Mouse (Mus musculus) spleen, adult 2 months (tissue): ENCODE results near the gene Sat2. TPM values are rescaled to one million over a fixed set of nuclear protein-coding genes. Genes with fewer than 3 reads are reported as not detected.

Experiments
- DNase-seq, 2 experiments: peaks; one replicate each; pipeline versions ENCODE4 v3.0.0 to v3.0.0-alpha.2; 2012 to 2021; ENCODE audit warnings: low spot score in 2 of 2, low read depth in 1 of 2
- H3K27ac ChIP-seq: fragments of 200-500 bp; 2 replicates; pipeline ENCODE4 v1.5.1; 2012; ENCODE audit warnings: low read length, inconsistent platforms; ENCODE audit not compliant: insufficient read depth
- H3K27me3 ChIP-seq: fragments of 200-500 bp; 2 replicates; pipeline ENCODE4 v1.6.1; 2012; ENCODE audit warnings: mild to moderate bottlenecking, moderate library complexity, low read length, inconsistent platforms; ENCODE audit not compliant: control insufficient read depth, insufficient read depth
- H3K36me3 ChIP-seq: fragments of 200-500 bp; 2 replicates; pipeline ENCODE4 v1.6.1; 2012; ENCODE audit warnings: mild to moderate bottlenecking, low read length, inconsistent platforms; ENCODE audit not compliant: control insufficient read depth, insufficient read depth
- H3K4me1 ChIP-seq: fragments of 200-500 bp; 2 replicates; pipeline ENCODE4 v1.6.1; 2011; ENCODE audit warnings: inconsistent platforms; ENCODE audit not compliant: control insufficient read depth, insufficient read depth, insufficient read length
- H3K4me3 ChIP-seq: fragments of 200-500 bp; 2 replicates; pipeline ENCODE4 v1.5.1; 2011; ENCODE audit warnings: mild to moderate bottlenecking, inconsistent platforms; ENCODE audit not compliant: insufficient read depth, insufficient read length; ENCODE audit errors: extremely low read depth
- CTCF ChIP-seq: fragments of 200-500 bp; IDR thresholded peaks from 2 replicates; pipeline ENCODE4 v1.5.1; 2011; ENCODE audit warnings: mild to moderate bottlenecking, inconsistent platforms; ENCODE audit not compliant: insufficient read depth, insufficient read length, insufficient replicate concordance; ENCODE audit errors: extremely low read depth
- POLR2A ChIP-seq: fragments of 200-500 bp; IDR thresholded peaks from 2 replicates; pipeline ENCODE4 v1.6.1; 2011; ENCODE audit warnings: low read depth, low read length, inconsistent platforms
- WGBS: fragments of 180-500 bp; shearing (Covaris S2); methylation state at CpG from one replicate; pipeline ENCODE4 v1.1.7; 2018; 5-methylcytosine and 5-hydroxymethylcytosine counted together
- polyA plus RNA-seq: library from polyadenylated mRNA; depleted of rRNA; stranded (reverse); fragments of >200 nt; gene quantifications from 2 replicates; pipeline ENCODE4 v1.2.3, GENCODE M21; 2012

The Sat2 gene
- polyA plus RNA-seq, 1 experiment, result 1.1 TPM

DNA sequence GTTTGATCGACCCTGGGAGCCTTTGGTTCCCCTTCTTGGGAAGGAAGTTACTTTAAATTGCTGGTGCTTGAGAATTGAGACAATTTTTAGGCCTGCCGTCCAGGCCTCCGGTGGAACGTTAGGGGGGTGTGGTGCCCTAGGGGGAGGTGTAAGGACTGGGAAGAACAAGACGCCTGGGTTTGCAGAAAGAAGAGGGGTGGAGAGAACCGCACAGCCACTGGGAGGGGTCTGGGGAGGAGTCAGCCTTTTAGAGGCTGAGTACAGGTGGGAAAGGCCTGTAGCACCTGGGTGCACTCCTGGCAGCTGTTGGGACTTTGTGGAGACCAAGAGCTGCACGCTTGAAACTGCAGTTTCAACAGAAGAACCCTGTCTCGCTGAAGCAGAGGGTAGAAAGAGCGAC, 32.9 kb downstream of the Sat2 start:
- Histone ChIP-seq H3K27me3 (no peaks in the 10 kb centered on the region), H3K4me1 (no peaks in the 10 kb centered on the region), H3K36me3 (peaks cover 45% of the 10 kb centered on the region), H3K27ac (0 out of 2 replicates have a peak overlapping the region, but pooled peaks have one; percentile 9), H3K4me3 (no peak overlapping the region)
- TF ChIP-seq CTCF (no peak), POLR2A (no peak)
- no peak for DNase-seq
- 53% methylated on average over 9 of the region's 9 CpGs for WGBS

DNA sequence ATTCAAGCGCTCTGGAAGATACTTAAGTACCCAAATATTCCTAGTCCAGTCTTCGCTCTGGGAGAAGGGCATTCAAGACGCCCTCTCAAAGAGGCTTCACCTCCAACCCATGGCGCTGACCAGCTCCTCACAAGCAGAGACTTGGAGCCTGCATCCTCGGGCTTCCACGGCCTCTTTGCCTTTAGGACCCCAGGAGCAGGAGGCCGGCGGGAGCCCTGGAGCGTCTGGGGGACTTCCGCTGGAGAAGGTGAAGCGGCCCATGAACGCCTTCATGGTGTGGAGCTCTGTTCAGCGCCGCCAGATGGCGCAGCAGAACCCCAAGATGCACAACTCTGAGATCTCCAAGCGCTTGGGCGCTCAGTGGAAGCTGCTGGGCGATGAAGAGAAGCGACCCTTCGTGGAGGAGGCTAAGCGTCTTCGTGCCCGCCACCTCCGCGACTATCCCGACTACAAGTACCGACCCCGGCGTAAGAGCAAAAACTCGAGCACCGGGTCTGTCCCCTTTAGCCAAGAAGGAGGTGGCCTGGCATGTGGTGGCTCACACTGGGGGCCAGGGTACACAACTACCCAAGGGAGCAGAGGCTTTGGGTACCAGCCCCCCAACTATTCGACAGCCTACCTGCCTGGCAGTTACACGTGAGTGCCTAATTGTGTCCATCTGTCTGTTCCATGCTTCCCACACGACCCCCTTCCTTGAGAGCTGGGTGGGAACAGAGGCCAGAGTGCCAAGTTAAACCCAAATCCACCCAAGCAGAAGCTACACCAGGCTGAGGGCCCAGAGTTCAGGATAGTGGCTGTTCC, 33.6 kb downstream of the Sat2 start, which contains the start of gene Sox15:
Gene Sox15, plus strand, starts transcription at position 51 of the 801 bp plus-strand sequence.
- Histone ChIP-seq H3K4me3 (no peak within 1 kb of the TSS), H3K27me3 (no peaks in the 10 kb centered on the region), H3K4me1 (no peaks in the 10 kb centered on the region), H3K36me3 (peaks cover 40% of the 10 kb centered on the region), H3K27ac (0 out of 2 replicates have a peak within 1 kb of the TSS, but pooled peaks have one; percentile 9)
- no peak for DNase-seq
- 58% methylated on average over 34 of the region's 34 CpGs for WGBS
- TF ChIP-seq POLR2A (no peak), CTCF (peak; percentile 47; the same call in 1 of the 2 replicates)

DNA sequence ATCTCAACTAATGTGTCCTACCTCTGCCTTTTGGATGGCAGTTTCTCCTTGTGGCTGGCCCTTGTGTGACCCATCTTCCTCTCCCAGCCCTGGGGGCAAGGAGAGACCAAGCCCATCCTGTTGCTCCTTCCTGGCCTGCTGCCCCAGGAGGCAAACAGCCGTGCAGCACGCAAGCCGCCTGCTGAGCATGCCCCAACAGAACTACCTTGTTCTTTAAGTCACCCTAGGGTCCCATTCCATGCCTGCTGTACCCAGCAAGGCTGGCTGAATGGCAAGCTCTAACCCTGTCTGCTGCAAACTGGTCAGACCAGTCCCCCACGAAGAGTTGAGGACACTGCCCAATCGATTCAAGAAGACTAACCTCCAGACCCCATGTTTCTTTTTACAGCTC, 34.2 kb downstream of the Sat2 start:
- no peak overlapping the region for H3K27ac ChIP-seq
- H3K4me1 ChIP-seq, result no peaks in the 10 kb centered on the region
- peaks cover 35% of the 10 kb centered on the region for H3K36me3 ChIP-seq
- WGBS, result 89% methylated on average over 5 of the region's 5 CpGs
- no peak overlapping the region for H3K4me3 ChIP-seq
- DNase-seq, result no peak
- H3K27me3 ChIP-seq, result no peaks in the 10 kb centered on the region
- TF ChIP-seq POLR2A (no peak), CTCF (no peak)

DNA sequence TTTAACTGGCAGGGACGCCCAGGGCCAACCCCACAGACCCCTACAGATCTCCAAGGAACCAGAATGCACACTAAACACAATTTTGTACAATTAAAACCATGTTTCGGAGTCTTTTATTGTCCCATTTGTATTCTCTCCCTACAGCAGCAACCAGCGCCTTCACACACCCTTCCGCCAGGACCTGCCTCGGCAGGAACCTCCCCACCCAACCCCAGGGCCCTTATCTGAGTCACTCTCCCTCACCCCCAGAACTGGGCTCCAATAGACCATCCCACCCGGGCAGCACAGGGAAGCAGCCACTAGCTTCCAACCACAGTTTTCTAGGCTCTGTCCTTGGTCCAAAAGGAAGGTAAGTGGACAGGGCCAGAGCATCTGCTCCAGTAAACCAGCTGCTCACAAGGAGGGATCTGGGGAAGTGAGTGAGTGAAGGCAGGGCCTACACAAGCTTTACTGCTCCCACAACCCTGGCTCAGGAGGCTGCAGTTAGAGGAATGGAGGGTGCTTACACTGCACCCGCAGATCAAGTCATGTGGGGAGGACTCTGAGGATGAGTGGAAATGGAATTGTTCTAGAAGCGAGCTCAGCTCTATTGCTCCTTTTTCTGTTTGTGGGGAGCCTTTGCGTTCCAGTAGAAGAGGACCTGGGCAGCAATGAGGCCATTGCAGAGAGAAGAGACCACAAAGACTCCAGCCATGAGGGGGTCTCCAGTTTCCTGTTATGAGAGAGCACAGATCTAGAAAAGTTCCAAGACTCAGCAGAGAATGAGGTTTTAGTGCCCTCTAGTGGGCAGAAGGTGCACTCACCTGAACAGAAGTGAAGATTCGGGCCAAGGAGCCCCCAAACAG, 35.0 kb downstream of the Sat2 start:
- DNase-seq, result no peak
- Histone ChIP-seq H3K36me3 (peaks cover 29% of the 10 kb centered on the region), H3K27me3 (no peaks in the 10 kb centered on the region), H3K4me1 (no peaks in the 10 kb centered on the region), H3K4me3 (no peak overlapping the region), H3K27ac (no peak overlapping the region)
- 71% methylated on average over 10 of the region's 10 CpGs for WGBS
- TF ChIP-seq CTCF (peak; percentile 62; the same call in 1 of the 2 replicates), POLR2A (no peak)

DNA sequence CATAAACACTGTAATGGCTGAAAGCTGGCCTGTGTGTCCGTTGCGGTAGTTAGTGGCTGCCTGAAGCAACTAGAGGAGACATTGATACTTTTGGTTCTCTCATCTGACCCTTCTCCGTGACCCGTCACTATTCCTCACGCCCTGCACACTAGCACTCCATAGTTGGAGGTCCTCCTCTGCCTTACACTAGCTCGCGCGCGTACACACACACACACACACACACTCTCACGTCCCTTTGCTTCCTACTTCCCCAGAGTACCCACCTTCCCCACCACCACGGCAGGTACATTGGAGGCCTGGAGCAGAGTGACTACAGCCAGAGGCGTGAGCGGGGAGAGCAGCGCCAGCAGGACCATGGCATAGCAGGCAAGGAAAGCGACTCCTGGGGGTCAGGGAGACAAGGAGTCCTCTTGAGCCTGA, 35.6 kb downstream of the Sat2 start:
- H3K4me1 ChIP-seq, result no peaks in the 10 kb centered on the region
- TF ChIP-seq CTCF (no peak), POLR2A (no peak)
- DNase-seq, result no peak
- no peaks in the 10 kb centered on the region for H3K27me3 ChIP-seq
- WGBS, result 85% methylated on average over 15 of the region's 15 CpGs
- H3K27ac ChIP-seq, result no peak overlapping the region
- peaks cover 24% of the 10 kb centered on the region for H3K36me3 ChIP-seq
- no peak overlapping the region for H3K4me3 ChIP-seq

DNA sequence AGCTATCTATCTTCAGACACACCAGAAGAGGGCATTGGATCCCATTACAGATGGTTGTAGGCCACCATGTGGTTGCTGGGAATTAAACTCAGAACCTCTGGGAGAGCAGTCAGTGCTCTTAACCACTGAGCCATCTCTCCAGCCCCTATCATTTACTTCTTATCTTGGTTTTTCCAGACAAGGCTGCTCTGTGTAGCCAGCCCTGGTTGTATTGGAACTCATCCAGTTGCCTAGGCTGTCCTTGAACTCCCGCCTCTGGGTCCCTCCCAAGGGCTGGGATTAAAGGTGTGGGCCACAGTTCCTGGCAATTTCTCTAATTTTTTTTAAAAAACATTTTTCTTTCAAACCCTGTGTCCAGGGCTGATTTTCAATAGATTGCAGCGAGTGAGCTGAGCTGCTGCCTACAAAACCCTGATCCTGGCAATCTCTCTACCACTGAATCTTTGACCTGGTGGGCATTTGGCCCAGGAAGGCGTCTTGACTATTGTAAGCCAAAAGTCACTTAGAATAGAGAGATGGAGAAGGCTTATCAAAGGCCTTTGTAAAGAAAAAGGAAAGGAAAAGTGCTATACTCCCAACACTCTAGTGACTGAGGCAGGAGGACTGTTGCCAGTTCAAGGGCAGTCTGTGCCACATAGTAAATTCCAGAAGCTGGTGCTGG, 39.5 kb downstream of the Sat2 start:
- DNase-seq, result no peak
- 65% methylated on average over 3 of the region's 3 CpGs for WGBS

More for the DNA sequence above, 39.5 kb downstream of the Sat2 start:
- peaks cover 8% of the 10 kb centered on the region; the same call in 1 of the 2 replicates for H3K4me1 ChIP-seq
- H3K27me3 ChIP-seq, result no peaks in the 10 kb centered on the region
- H3K36me3 ChIP-seq, result peaks cover 15% of the 10 kb centered on the region
- H3K4me3 ChIP-seq, result peak overlapping the region; percentile 91; the same call in 1 of the 2 replicates
- H3K27ac ChIP-seq, result no peak overlapping the region
- TF ChIP-seq POLR2A (no peak), CTCF (no peak)
